Mouse (Mus musculus) neural tube, embryonic 11.5 days (tissue): ENCODE results near the gene Ndufb7. TPM values are rescaled to one million over a fixed set of nuclear protein-coding genes. Genes with fewer than 3 reads are reported as not detected.

Source experiments
- ATAC-seq: fragments of 200-750 bp; cut with Nextera tagmentation; 2 replicates; pipeline ENCODE4 v1.8.0; 2017; ENCODE audit warnings: moderate number of reproducible peaks, mild to moderate bottlenecking, moderate TSS enrichment, moderate library complexity; ENCODE audit not compliant: insufficient read depth, low FRiP score, low TSS enrichment
- DNase-seq: peaks from one replicate; pipeline ENCODE4 v3.0.0-alpha.2; 2015; ENCODE audit warnings: low spot score
- H3K27ac ChIP-seq: fragments of 300-500 bp; sonication (generic); 2 replicates; pipeline ENCODE4 v1.5.1; 2014; ENCODE audit warnings: low read depth, mild to moderate bottlenecking, low read length
- H3K27me3 ChIP-seq: fragments of 300-500 bp; sonication (generic); 2 replicates; pipeline ENCODE4 v1.6.1; 2014; ENCODE audit warnings: mild to moderate bottlenecking, low read length, mixed read lengths; ENCODE audit not compliant: control insufficient read depth, insufficient read depth
- H3K36me3 ChIP-seq: fragments of 300-500 bp; sonication (generic); 2 replicates; pipeline ENCODE4 v1.6.1; 2014; ENCODE audit warnings: mild to moderate bottlenecking, low read length, moderate library complexity, mixed read lengths; ENCODE audit not compliant: control insufficient read depth, insufficient read depth
- H3K4me1 ChIP-seq: fragments of 300-500 bp; sonication (generic); 2 replicates; pipeline ENCODE4 v1.6.1; 2014; ENCODE audit warnings: low read length, mixed read lengths; ENCODE audit not compliant: control insufficient read depth, insufficient read depth
- H3K4me2 ChIP-seq: fragments of 300-500 bp; sonication (generic); 2 replicates; pipeline ENCODE4 v1.6.1; 2014; ENCODE audit warnings: low read depth, mild to moderate bottlenecking, moderate library complexity
- H3K4me3 ChIP-seq: fragments of 300-500 bp; sonication (generic); 2 replicates; pipeline ENCODE4 v1.5.1; 2014; ENCODE audit warnings: low read depth, low read length
- H3K9ac ChIP-seq: fragments of 300-500 bp; sonication (generic); 2 replicates; pipeline ENCODE4 v1.6.1; 2014; ENCODE audit warnings: mild to moderate bottlenecking, low read length
- H3K9me3 ChIP-seq: fragments of 300-500 bp; sonication (generic); 2 replicates; pipeline ENCODE4 v1.6.1; 2016; ENCODE audit warnings: low read length; ENCODE audit not compliant: control insufficient read depth
- WGBS: fragments of 180-500 bp; shearing (Covaris S2); extraction: QIAGEN DNeasy Blood & Tissue Kit; methylation state at CpG from one replicate; pipeline ENCODE4 v1.1.7; 2014; 5-methylcytosine and 5-hydroxymethylcytosine counted together
- polyA plus RNA-seq: library from polyadenylated mRNA; unstranded; fragments of >200 nt; fragmentation: Nextera tagmentation; extraction: Ambion mirVana; gene quantifications from 2 replicates; pipeline ENCODE4 v1.2.1, GENCODE M21; 2014

Ndufb7 gene
- polyA plus RNA-seq, 1 experiment from 2014 or later: 326 TPM

GRCm38 (mm10) chr8:83618566-83618965, 52.1 kb downstream of the Ndufb7 start:
- Histone ChIP-seq H3K9ac (no peak overlapping the region), H3K36me3 (no peaks in the 10 kb centered on the region), H3K9me3 (no peaks in the 10 kb centered on the region), H3K4me3 (no peak overlapping the region), H3K27me3 (no peaks in the 10 kb centered on the region), H3K4me2 (no peak overlapping the region), H3K4me1 (no peaks in the 10 kb centered on the region), H3K27ac (no peak overlapping the region)
- ATAC-seq (no peak), DNase-seq (no peak)
- WGBS: 94% methylated on average over 2 of the region's 2 CpGs

GRCm38 (mm10) chr8:83619568-83620285, 53.3 kb downstream of the Ndufb7 start:
- Histone ChIP-seq H3K27me3 (no peaks in the 10 kb centered on the region), H3K9me3 (no peaks in the 10 kb centered on the region), H3K36me3 (no peaks in the 10 kb centered on the region), H3K9ac (no peak overlapping the region), H3K27ac (no peak overlapping the region), H3K4me1 (no peaks in the 10 kb centered on the region), H3K4me2 (no peak overlapping the region), H3K4me3 (no peak overlapping the region)
- ATAC-seq (no peak), DNase-seq (no peak)
- WGBS: 89% methylated on average over 9 of the region's 9 CpGs

Other genes with a start within 250 kb of the Ndufb7 start
- gene Elmod2, start 234.2 kb upstream of the Ndufb7 start, polyA plus RNA-seq: 23.5 and 23.9 TPM in 2 replicates
- not detected in 2 replicates for gene Mgat4d, start 218.2 kb upstream of the Ndufb7 start, polyA plus RNA-seq
- 5.3 and 5.8 TPM in 2 replicates for gene Clgn, start 176.8 kb upstream of the Ndufb7 start, polyA plus RNA-seq
- 166 and 168 TPM in 2 replicates for gene Scoc, start 108.3 kb upstream of the Ndufb7 start, polyA plus RNA-seq
- not detected in 2 replicates for gene Olfr370, start 30.9 kb upstream of the Ndufb7 start, polyA plus RNA-seq
- 734 and 760 TPM in 2 replicates for gene Tecr, start 41.3 kb downstream of the Ndufb7 start, polyA plus RNA-seq
- gene Dnajb1, start 41.5 kb downstream of the Ndufb7 start, polyA plus RNA-seq: 64.9 and 68.9 TPM in 2 replicates
- gene Gipc1, start 86.0 kb downstream of the Ndufb7 start, polyA plus RNA-seq: 174 and 181 TPM in 2 replicates
- 0.34 and 1.1 TPM in 2 replicates for gene Ptger1, start 100.0 kb downstream of the Ndufb7 start, polyA plus RNA-seq
- 29.3 and 29.5 TPM in 2 replicates for gene Pkn1, start 132.5 kb downstream of the Ndufb7 start, polyA plus RNA-seq
- 214 and 223 TPM in 2 replicates for gene Ddx39, start 148.5 kb downstream of the Ndufb7 start, polyA plus RNA-seq
- gene Adgre5, start 174.7 kb downstream of the Ndufb7 start, polyA plus RNA-seq: 16.3 and 18.0 TPM in 2 replicates